Mouse (Mus musculus): ENCODE measurements around the gene Qrsl1. TPM values are rescaled to one million over a fixed set of nuclear protein-coding genes. Genes with fewer than 3 reads are reported as not detected.

The Qrsl1 gene
- polyA plus RNA-seq, 1 experiment from 2014 or later: 9.7 TPM

GRCm38 (mm10) chr10:43912236-43912635 lies 10.7 kb upstream of the Qrsl1 start:
- Histone ChIP-seq H3K27ac (no peak overlapping the region), H3K9ac (no peak overlapping the region), H3K4me3 (replicated peaks) (no peak overlapping the region), H3K27me3 (no peaks in the 10 kb centered on the region), H3K4me2 (no peak overlapping the region), H3K36me3 (peaks cover 14% of the 10 kb centered on the region; the same call in 1 of the 2 replicates), H3K4me1 (replicated peaks) (peaks cover 19% of the 10 kb centered on the region), H3K9me3 (replicated peaks) (no peaks in the 10 kb centered on the region)
- no peak for DNase-seq
- 10% methylated on average over 3 of the region's 3 CpGs for WGBS (ENCODE audit: insufficient replicate concordance)
- ATAC-seq (ENCODE audit: low read depth): peak; percentile 47; the same call in 1 of the 2 replicates

GRCm38 (mm10) chr10:43910873-43911142 lies 9.3 kb upstream of the Qrsl1 start:
- DNase-seq: no peak
- 72% methylated on average over 8 of the region's 8 CpGs for WGBS (ENCODE audit: insufficient replicate concordance)
- Histone ChIP-seq H3K36me3 (peaks cover 14% of the 10 kb centered on the region; the same call in 1 of the 2 replicates), H3K27me3 (no peaks in the 10 kb centered on the region), H3K9me3 (replicated peaks) (no peaks in the 10 kb centered on the region), H3K9ac (no peak overlapping the region), H3K4me1 (replicated peaks) (peaks cover 10% of the 10 kb centered on the region; the same call in 1 of the 2 replicates), H3K27ac (peak overlapping the region; percentile 44; the same call in 1 of the 2 replicates), H3K4me3 (replicated peaks) (no peak overlapping the region), H3K4me2 (no peak overlapping the region)
- ATAC-seq (ENCODE audit: low read depth): no peak

DNA sequence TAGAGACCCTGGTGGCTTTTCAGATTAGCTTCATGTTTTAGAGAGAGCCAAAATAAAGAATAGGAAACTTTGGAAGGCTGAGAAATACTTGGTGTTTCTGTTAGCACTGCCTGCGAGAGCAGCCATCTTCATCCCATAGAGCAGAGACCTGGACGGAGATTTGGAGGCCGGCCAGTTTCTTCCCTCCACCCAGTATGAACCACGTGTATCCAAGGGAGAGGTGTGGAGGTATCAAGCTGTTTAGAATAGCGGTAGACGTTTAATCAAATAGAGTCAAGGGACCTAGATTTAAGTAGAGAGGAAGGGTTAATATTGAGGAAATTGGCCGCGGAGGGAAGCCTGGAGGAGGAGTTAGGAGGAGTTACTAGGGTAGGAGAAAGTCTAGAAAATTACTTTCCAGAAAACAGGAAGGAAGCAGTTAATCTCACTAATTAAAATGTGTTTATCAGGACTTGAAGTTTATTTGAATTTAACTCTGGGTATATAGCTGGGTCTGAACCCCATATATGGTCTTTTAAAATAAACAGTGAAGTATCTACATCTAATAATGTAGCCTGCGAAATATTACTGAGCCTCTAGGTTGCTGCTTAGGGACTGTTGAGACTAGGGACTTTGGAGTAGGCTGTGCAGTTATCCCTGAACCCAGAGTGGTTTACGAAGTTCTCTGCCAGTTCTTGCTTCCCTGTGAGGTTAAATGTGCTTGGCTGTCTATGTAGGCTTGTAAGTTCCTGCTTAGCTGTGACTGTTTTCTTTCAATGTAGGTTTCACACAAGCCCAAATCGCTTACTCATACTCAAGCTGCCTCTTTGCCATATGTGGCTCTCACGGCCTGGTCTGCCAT lies 8.7 kb upstream of the Qrsl1 start:
- no peak overlapping the region for H3K9ac ChIP-seq
- H3K27ac ChIP-seq: peak overlapping the region; percentile 44; the same call in 1 of the 2 replicates
- H3K27me3 ChIP-seq: no peaks in the 10 kb centered on the region
- DNase-seq: no peak
- H3K4me3 ChIP-seq (replicated peaks): no peak overlapping the region
- H3K4me1 ChIP-seq (replicated peaks): peaks cover 10% of the 10 kb centered on the region; the same call in 1 of the 2 replicates
- ATAC-seq (ENCODE audit: low read depth): no peak
- 67% methylated on average over 12 of the region's 12 CpGs for WGBS (ENCODE audit: insufficient replicate concordance)
- H3K36me3 ChIP-seq: peaks cover 14% of the 10 kb centered on the region; the same call in 1 of the 2 replicates
- H3K4me2 ChIP-seq: no peak overlapping the region
- H3K9me3 ChIP-seq (replicated peaks): no peaks in the 10 kb centered on the region

DNA sequence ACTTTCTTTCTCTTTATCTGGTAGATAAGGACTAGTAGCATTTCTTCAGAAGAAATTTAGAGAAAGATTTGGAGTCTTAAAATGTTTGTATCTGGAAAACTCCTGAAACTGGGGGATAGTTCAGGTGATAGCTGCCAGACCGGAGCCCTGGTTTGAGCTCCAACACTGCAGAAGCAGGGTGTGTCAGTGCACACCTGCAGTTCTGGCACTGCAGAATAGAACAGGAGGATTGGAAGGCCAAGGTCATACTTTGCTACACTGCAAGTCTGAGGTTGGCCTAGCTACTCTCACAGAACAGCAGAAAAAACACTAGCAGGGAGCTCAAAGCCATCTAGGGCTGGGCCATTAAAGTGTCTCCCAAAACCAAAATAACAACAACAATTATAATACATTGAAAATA lies 3.0 kb upstream of the Qrsl1 start:
- H3K27me3 ChIP-seq: no peaks in the 10 kb centered on the region
- peaks cover 28% of the 10 kb centered on the region for H3K4me1 ChIP-seq (replicated peaks)
- WGBS (ENCODE audit: insufficient replicate concordance): 82% methylated on average over 1 of the region's 1 CpGs
- H3K36me3 ChIP-seq: peaks cover 1% of the 10 kb centered on the region; the same call in 1 of the 2 replicates
- no peak overlapping the region for H3K9ac ChIP-seq
- H3K9me3 ChIP-seq (replicated peaks): no peaks in the 10 kb centered on the region
- H3K4me2 ChIP-seq: no peak overlapping the region
- ATAC-seq (ENCODE audit: low read depth): no peak
- no peak overlapping the region for H3K4me3 ChIP-seq (replicated peaks)
- no peak for DNase-seq
- no peak overlapping the region for H3K27ac ChIP-seq

DNA sequence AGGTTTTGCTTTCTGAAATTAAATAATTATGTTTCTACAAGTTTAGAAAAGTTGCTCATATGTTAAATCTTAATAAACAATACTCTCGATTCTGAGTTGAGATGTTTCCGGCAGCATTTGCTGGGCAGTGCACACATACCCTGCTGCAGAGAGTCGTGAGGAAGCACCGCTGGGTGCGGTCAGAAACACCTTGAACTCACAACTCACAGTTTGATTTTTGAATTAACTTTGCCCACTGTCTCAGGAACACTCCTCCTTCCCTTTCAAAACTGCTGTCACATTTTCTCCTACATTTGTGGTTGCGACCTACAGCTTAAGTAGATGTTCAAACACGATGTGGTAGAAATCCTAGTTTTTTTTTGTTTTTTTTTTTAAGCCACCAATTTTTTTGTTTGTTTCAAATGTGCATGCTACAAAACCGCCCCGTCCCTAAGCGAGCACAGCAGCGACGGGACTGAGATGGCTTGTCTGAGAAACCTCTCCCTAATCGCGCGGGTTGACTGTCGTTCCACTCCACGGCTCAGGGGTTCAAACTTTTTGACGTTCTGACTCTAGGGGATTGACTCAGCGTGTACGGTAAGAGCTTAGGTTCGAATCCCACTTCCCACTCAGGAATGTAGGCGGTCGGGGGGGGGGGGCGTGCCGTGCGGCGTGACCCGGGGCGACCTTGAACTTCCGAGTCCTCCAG lies 518 bp downstream of the Qrsl1 start:
- peak; percentile 63 for ATAC-seq (ENCODE audit: low read depth)

DNA sequence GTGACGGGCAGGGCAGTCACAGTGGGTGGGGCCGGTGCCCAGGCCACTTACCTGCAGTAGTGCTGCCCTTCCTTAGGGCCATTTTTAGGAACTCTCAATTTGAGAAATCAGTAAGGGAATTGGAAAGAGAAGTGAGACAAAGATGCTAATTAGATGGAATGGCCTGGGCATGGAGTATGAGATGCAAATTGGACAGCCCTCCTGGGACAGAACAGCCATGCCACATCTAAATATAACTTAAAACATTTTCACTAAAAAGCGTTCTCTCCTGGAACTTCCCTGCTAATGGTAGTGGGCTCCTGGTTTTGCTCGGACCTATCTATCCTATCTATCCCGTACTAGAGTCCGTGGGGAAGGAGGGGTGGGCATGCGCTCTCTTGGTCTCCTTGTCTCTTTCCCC lies 3.3 kb downstream of the Qrsl1 start:
- Histone ChIP-seq H3K27ac (no peak overlapping the region), H3K27me3 (no peaks in the 10 kb centered on the region), H3K4me3 (replicated peaks) (no peak overlapping the region), H3K4me1 (replicated peaks) (peaks cover 25% of the 10 kb centered on the region), H3K9me3 (replicated peaks) (no peaks in the 10 kb centered on the region), H3K4me2 (no peak overlapping the region), H3K36me3 (0 out of 2 replicates have a peak, but pooled peaks cover 8% of the 10 kb centered on the region), H3K9ac (no peak overlapping the region)
- no peak for DNase-seq
- 84% methylated on average over 7 of the region's 7 CpGs for whole genome bisulfite sequencing (ENCODE audit: insufficient replicate concordance)
- ATAC-seq (ENCODE audit: low read depth): no peak

More for the DNA sequence above, 518 bp downstream of the Qrsl1 start:
- Histone ChIP-seq H3K4me2 (peak overlapping the region; percentile 78), H3K27me3 (no peaks in the 10 kb centered on the region), H3K4me1 (replicated peaks) (peaks cover 28% of the 10 kb centered on the region), H3K9me3 (replicated peaks) (no peaks in the 10 kb centered on the region), H3K4me3 (replicated peaks) (peak overlapping the region; percentile 87), H3K36me3 (no peaks in the 10 kb centered on the region), H3K27ac (0 out of 2 replicates have a peak overlapping the region, but pooled peaks have one; percentile 32), H3K9ac (peak overlapping the region; percentile 78)
- DNase-seq: no peak
- WGBS (ENCODE audit: insufficient replicate concordance): 4% methylated on average over 30 of the region's 30 CpGs

- Histone ChIP-seq H3K27ac (no peak overlapping the region), H3K4me3 (replicated peaks) (no peak overlapping the region), H3K9me3 (replicated peaks) (no peaks in the 10 kb centered on the region), H3K9ac (no peak overlapping the region), H3K4me1 (replicated peaks) (peaks cover 13% of the 10 kb centered on the region), H3K36me3 (0 out of 2 replicates have a peak, but pooled peaks cover 20% of the 10 kb centered on the region), H3K4me2 (no peak overlapping the region), H3K27me3 (no peaks in the 10 kb centered on the region)
- 84% methylated on average over 8 of the region's 8 CpGs for WGBS (ENCODE audit: insufficient replicate concordance)
- DNase-seq: no peak
- ATAC-seq (ENCODE audit: low read depth): no peak
Observed at GRCm38 (mm10) chr10:43896065-43896464, 5.5 kb downstream of the Qrsl1 start.

DNA sequence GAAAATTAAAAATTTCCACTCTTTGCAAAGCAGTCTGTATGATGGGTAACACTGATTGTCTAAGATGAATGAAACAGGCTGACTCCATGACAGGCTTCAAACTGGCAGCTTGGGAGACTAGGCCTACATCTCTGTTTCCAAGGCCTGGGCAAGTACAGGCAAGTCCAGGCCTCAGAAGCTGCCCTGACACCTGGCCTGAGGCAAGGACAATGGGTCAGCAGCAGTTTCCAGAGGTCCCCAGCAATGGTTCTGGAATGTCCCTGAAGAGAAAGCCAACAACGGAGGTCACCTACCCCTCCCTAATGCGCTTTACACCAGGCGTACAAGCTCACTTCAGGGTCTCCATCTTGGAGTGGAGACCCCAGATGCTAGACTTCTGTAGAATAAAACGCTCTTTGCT lies 8.6 kb downstream of the Qrsl1 start:
- Histone ChIP-seq H3K9ac (no peak overlapping the region), H3K4me2 (no peak overlapping the region), H3K4me3 (replicated peaks) (no peak overlapping the region), H3K4me1 (replicated peaks) (no peaks in the 10 kb centered on the region), H3K27me3 (no peaks in the 10 kb centered on the region), H3K9me3 (replicated peaks) (no peaks in the 10 kb centered on the region), H3K36me3 (peaks cover 27% of the 10 kb centered on the region), H3K27ac (no peak overlapping the region)
- WGBS (ENCODE audit: insufficient replicate concordance): 85% methylated on average over 4 of the region's 4 CpGs
- ATAC-seq (ENCODE audit: low read depth) (no peak), DNase-seq (no peak)

DNA sequence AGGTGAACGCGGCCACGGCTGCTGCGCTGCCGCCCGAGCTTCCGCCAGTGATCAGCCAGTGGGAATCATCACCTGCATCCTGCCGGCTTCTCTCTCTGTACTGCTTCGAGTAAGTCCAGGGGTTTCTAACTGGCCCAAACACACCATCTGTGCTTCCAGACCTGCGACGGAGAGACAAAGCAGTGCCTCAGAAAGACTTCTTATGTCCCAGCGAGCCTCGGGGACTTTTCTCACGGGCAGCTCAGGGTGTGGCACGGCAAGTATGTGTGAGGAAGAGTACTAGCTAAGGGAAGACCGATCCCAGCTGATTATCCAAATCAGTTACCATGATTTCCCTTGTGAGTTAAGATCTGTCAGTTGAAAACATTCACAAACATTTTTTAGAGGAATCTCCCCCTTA lies 12.6 kb downstream of the Qrsl1 start:
- Histone ChIP-seq H3K36me3 (peaks cover 35% of the 10 kb centered on the region), H3K4me3 (replicated peaks) (no peak overlapping the region), H3K4me1 (replicated peaks) (no peaks in the 10 kb centered on the region), H3K27me3 (no peaks in the 10 kb centered on the region), H3K9ac (no peak overlapping the region), H3K27ac (no peak overlapping the region), H3K9me3 (replicated peaks) (no peaks in the 10 kb centered on the region), H3K4me2 (no peak overlapping the region)
- DNase-seq (no peak), ATAC-seq (ENCODE audit: low read depth) (no peak)
- WGBS (ENCODE audit: insufficient replicate concordance): 90% methylated on average over 16 of the region's 16 CpGs

- WGBS (ENCODE audit: insufficient replicate concordance): 83% methylated on average over 9 of the region's 9 CpGs
- peaks cover 25% of the 10 kb centered on the region for H3K36me3 ChIP-seq
- DNase-seq: no peak
Observed at GRCm38 (mm10) chr10:43887676-43888075, 13.9 kb downstream of the Qrsl1 start.

GRCm38 (mm10) chr10:43871458-43871857 lies 30.1 kb downstream of the Qrsl1 start:
- DNase-seq (no peak), ATAC-seq (ENCODE audit: low read depth) (no peak)
- Histone ChIP-seq H3K9me3 (replicated peaks) (no peaks in the 10 kb centered on the region), H3K27me3 (no peaks in the 10 kb centered on the region), H3K9ac (no peak overlapping the region), H3K27ac (no peak overlapping the region), H3K4me3 (replicated peaks) (no peak overlapping the region), H3K4me2 (no peak overlapping the region), H3K4me1 (replicated peaks) (no peaks in the 10 kb centered on the region), H3K36me3 (peaks cover 3% of the 10 kb centered on the region; the same call in 1 of the 2 replicates)
- 32% methylated on average over 1 of the region's 1 CpGs for WGBS (ENCODE audit: insufficient replicate concordance)

More at GRCm38 (mm10) chr10:43887676-43888075, 13.9 kb downstream of the Qrsl1 start:
- H3K4me1 ChIP-seq (replicated peaks): no peaks in the 10 kb centered on the region
- H3K9me3 ChIP-seq (replicated peaks): no peaks in the 10 kb centered on the region
- no peak overlapping the region for H3K4me3 ChIP-seq (replicated peaks)
- H3K4me2 ChIP-seq: no peak overlapping the region
- ATAC-seq (ENCODE audit: low read depth): no peak
- no peak overlapping the region for H3K27ac ChIP-seq
- no peaks in the 10 kb centered on the region for H3K27me3 ChIP-seq
- no peak overlapping the region for H3K9ac ChIP-seq
